Mouse (Mus musculus): ENCODE data around the gene Nexn. TPM values are rescaled to one million over a fixed set of nuclear protein-coding genes. Genes with fewer than 3 reads are reported as not detected.
A peak's percentile ranks its signal among the peaks of the same experiment; 100 is the strongest.

Nexn gene
- polyA plus RNA-seq, 1 experiment = 6.5 TPM

DNA sequence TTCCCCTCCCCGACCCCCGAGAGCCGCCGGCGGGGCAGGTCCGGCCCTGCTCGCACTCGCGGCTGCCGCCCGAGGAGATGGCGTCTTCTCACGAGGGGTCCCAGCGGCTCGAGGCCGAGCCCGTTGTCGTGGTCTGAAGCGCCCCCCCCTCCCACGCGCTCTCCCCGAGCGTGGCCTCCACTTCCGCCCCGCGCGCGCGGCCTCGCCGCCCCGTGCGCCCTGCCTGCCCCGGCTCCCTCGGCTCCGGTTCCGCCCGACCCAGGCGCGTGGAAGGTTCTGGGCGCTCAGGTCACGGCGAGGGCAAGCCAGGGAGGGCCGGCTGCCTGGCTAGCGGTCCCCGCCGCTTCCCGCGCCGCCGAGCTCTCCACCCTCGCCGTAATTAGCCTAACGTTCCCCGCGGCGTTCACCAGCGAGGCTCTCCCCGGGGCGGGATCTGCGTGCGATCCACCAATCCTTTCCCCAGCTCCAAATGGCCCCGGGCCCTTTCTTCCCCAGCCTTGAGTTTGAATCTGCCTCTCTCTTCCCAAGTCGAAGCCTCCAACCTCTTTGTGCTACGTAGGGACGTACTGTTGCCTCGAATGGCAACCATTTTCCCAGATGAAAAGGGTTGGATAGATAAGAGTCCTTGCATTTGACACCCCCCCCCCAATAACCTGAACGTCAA, 55.3 kb downstream of the Nexn start:
- Histone ChIP-seq H3K27me3 (ENCODE audit: control insufficient read depth, insufficient read depth, low read length) (no peaks in the 10 kb centered on the region), H3K4me3 (replicated peaks; ENCODE audit: insufficient read depth, low read depth, low read length) (peak overlapping the region; percentile 81), H3K4me1 (ENCODE audit: control insufficient read depth, insufficient read depth, low read length) (peaks cover 5% of the 10 kb centered on the region), H3K27ac (ENCODE audit: insufficient read depth, low read length) (peak overlapping the region; percentile 86)
- peak; percentile 72 to 74 for DNase-seq
- under 1% methylated on average over 67 of the region's 68 CpGs for WGBS
- TF ChIP-seq POLR2A (IDR thresholded peaks at IDR 0.05; ENCODE audit: borderline replicate concordance, insufficient read depth, low read length) = no peak
- TF ChIP-seq CTCF (IDR thresholded peaks at IDR 0.05; ENCODE audit: borderline replicate concordance, insufficient read depth, low read depth, low read length) = no peak

DNA sequence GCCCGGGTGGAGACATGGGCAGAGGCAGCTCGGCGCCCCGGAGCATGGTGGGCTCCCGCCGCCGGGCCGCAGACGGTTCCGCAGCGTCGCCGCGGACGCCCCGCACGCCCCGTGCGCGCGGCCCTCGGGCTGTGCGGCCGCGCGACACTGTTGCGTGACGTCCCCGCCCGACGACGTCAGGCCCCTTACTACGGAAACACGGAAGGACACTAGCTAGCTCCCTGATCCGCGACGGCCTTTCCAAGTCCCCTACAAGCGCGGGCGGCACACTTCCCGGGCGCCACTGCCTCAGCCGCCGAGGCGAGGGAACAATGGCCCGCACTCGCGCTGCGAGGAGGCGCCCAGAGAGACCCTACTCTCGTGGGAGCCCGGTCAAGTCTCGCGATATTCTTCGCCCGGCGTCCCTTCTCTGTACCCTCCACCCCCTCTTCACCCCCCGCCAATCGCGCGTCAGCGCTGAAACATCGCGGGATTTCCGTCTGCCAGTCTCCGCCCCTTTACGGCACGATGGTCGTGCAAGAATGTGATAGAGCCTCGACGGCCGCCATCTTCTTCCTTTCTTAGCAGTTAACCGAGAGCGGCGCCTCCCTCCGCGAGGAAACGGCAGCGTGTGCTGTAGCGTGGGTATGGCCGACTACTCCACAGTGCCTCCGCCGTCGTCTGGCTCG, 56.0 kb downstream of the Nexn start, which contains the start of the genes Dnajb4 and Fubp1:
Gene Dnajb4, minus strand, starts transcription at position 336 of the 668 bp plus-strand sequence.
Gene Fubp1, plus strand, starts transcription at position 456 of the 668 bp plus-strand sequence.
- H3K27me3 ChIP-seq (ENCODE audit: control insufficient read depth, insufficient read depth, low read length) = no peaks in the 10 kb centered on the region
- peak within 1 kb of the TSS; percentile 100 for H3K27ac ChIP-seq (ENCODE audit: insufficient read depth, low read length)
- H3K4me3 ChIP-seq (replicated peaks; ENCODE audit: insufficient read depth, low read depth, low read length) = peak within 1 kb of the TSS; percentile 81
- DNase-seq = peak; percentile 99 to 100
- no peak for TF ChIP-seq CTCF (IDR thresholded peaks at IDR 0.05; ENCODE audit: borderline replicate concordance, insufficient read depth, low read depth, low read length)
- TF ChIP-seq POLR2A (IDR thresholded peaks at IDR 0.05; ENCODE audit: borderline replicate concordance, insufficient read depth, low read length) = peak; percentile 57
- under 1% methylated on average over 85 of the region's 85 CpGs for WGBS
- H3K4me1 ChIP-seq (ENCODE audit: control insufficient read depth, insufficient read depth, low read length) = peaks cover 5% of the 10 kb centered on the region

DNA sequence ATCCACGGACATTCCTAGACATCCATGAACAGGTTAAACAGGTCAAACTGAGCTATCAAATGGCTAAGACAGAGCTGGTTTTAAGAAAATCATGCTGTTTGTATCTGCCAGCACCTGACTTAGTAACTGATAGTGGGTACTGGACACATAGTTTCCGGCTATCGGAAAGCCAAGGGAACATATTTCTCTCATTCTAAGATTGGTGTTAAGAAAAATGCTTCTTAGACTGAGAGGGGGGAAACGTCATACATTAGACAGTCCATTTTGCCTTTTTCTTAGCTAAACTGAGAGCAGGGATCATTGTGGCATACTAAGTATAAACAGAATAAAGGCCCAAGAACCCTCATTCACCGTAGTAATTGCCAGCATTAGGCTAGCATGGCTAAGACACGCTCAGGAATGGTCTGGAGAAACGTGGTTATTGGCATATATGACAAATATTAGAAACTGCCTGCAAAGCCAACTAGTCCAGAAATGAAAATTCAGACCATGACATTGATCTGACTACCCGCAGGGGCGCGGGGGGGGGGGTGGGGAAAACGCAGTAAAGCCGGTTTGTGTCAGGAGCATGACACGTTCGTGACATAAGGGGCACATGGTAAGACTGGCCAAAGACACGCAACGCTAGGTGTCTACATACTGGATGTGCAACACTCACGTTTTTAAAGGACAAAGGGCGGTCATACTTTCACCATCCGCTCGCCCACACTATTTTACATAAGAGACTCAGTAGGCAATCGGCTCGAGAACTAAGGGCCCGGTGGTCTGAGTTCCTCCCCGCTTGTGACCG, 56.8 kb downstream of the Nexn start:
- TF ChIP-seq CTCF (IDR thresholded peaks at IDR 0.05; ENCODE audit: borderline replicate concordance, insufficient read depth, low read depth, low read length) (no peak), POLR2A (IDR thresholded peaks at IDR 0.05; ENCODE audit: borderline replicate concordance, insufficient read depth, low read length) (no peak)
- peaks cover 5% of the 10 kb centered on the region for H3K4me1 ChIP-seq (ENCODE audit: control insufficient read depth, insufficient read depth, low read length)
- peak overlapping the region; percentile 100 for H3K27ac ChIP-seq (ENCODE audit: insufficient read depth, low read length)
- peak overlapping the region; percentile 81 for H3K4me3 ChIP-seq (replicated peaks; ENCODE audit: insufficient read depth, low read depth, low read length)
- no peaks in the 10 kb centered on the region for H3K27me3 ChIP-seq (ENCODE audit: control insufficient read depth, insufficient read depth, low read length)
- DNase-seq = no peak
- WGBS = 2% methylated on average over 25 of the region's 25 CpGs

DNA sequence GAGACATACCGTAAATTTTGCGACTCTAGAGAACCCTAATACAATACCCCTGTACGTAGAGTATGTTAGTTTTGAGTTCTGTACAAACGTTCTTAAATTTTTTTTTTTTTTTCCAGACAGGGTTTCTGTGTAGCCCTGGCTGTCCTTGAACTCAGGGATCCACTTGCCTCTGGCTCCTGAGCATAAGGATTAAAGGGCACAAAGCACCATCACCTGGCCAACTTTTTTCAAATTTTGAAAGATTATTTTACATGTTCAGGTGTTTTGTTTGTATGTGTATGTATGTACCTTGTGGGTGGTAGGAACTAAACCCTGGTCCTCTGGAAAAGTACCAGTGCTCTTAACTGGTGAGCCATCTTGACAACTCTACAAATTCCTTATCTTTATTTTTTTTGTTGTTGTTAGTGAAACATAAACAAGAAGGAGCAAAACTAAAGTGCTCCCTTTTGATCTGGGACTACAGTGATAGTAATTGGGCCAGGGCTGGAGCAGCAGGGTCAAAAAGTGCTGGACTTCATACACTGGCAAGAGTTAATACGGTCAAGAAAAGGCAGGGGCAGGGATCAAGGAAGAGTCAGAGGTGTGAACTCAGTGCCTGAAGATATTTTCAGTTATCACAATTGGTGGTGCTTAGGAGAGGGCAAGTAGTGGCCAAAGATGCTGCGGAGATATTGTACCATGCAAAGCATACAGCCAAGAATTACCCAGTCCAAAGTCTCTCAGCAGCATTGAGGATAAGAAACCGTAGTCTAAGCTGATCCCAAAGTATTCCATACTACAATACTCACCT, 57.9 kb downstream of the Nexn start:
- no peak overlapping the region for H3K4me3 ChIP-seq (replicated peaks; ENCODE audit: insufficient read depth, low read depth, low read length)
- no peaks in the 10 kb centered on the region for H3K27me3 ChIP-seq (ENCODE audit: control insufficient read depth, insufficient read depth, low read length)
- H3K27ac ChIP-seq (ENCODE audit: insufficient read depth, low read length) = 0 out of 2 replicates have a peak overlapping the region, but pooled peaks have one; percentile 40
- no peak for DNase-seq
- no peak for TF ChIP-seq POLR2A (IDR thresholded peaks at IDR 0.05; ENCODE audit: borderline replicate concordance, insufficient read depth, low read length)
- TF ChIP-seq CTCF (IDR thresholded peaks at IDR 0.05; ENCODE audit: borderline replicate concordance, insufficient read depth, low read depth, low read length) = no peak
- H3K4me1 ChIP-seq (ENCODE audit: control insufficient read depth, insufficient read depth, low read length) = peaks cover 5% of the 10 kb centered on the region
- 80% methylated on average over 7 of the region's 7 CpGs for WGBS

DNA sequence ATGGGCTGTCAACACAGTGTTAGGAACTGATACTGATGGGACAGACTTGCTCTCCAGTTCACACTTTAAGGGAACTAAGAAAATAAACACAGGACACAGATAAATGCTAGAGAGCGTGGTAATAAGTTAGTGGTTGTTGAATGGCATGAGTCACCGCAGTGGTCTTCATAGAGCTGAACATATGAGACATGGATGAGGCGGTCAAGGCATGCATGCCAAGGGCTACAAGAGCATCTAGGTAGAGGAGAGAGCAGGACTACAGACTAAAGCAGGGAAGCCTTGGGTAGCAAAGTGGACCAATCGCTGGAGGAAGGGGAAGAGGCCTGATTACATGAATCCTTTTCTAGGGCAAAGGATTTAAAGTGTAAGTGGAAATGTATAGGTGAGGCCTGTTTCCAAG, 59.0 kb downstream of the Nexn start:
- TF ChIP-seq CTCF (IDR thresholded peaks at IDR 0.05; ENCODE audit: borderline replicate concordance, insufficient read depth, low read depth, low read length) = no peak
- no peak overlapping the region for H3K27ac ChIP-seq (ENCODE audit: insufficient read depth, low read length)
- H3K4me3 ChIP-seq (replicated peaks; ENCODE audit: insufficient read depth, low read depth, low read length) = no peak overlapping the region
- DNase-seq = no peak
- H3K27me3 ChIP-seq (ENCODE audit: control insufficient read depth, insufficient read depth, low read length) = no peaks in the 10 kb centered on the region
- no peaks in the 10 kb centered on the region; the same call in 1 of the 2 replicates for H3K4me1 ChIP-seq (ENCODE audit: control insufficient read depth, insufficient read depth, low read length)
- WGBS = 96% methylated on average over 4 of the region's 4 CpGs

DNA sequence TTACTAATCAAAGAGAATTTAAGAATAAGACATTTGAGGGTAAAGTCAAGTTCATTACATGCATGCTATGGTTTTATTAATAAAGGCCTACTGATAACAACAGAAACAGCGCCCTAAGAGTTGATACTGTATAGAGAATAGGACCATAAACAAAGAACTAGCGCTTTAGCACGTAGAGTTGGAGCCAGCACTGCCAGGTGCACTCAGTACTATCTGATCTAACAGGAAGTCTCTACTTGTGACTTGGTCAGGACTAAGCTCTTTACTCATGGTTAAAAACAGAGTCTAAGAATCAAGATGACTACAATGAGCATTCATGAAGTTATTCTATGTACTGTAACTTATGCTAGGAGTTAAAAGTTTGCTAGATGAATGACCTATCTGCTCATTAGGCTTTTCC, 61.6 kb downstream of the Nexn start:
- TF ChIP-seq POLR2A (IDR thresholded peaks at IDR 0.05; ENCODE audit: borderline replicate concordance, insufficient read depth, low read length) (no peak), CTCF (IDR thresholded peaks at IDR 0.05; ENCODE audit: borderline replicate concordance, insufficient read depth, low read depth, low read length) (no peak)
- WGBS = 93% methylated on average over 3 of the region's 3 CpGs

DNA sequence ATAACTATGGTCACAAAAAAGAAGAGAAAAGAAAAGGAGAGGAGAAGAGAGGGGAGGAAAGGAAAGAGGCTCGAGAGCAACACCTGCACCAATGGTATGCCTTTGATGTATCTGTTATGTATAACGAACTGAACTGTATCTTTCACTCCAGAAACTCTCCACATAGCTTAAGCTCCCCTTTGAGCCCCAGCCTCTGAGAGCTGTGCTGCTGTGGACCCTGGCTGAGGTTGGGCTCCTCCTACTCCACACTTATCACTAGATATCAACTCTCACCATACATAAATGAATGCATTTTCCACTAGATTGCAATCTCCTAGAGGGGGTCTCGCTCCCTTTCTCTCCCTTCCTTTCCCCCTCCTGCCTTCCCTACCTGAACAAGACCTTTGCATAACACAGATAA, 62.2 kb downstream of the Nexn start:
- TF ChIP-seq CTCF (IDR thresholded peaks at IDR 0.05; ENCODE audit: borderline replicate concordance, insufficient read depth, low read depth, low read length) = no peak
- H3K27ac ChIP-seq (ENCODE audit: insufficient read depth, low read length) = no peak overlapping the region
- no peak overlapping the region for H3K4me3 ChIP-seq (replicated peaks; ENCODE audit: insufficient read depth, low read depth, low read length)
- WGBS = 78% methylated on average over 3 of the region's 3 CpGs
- no peaks in the 10 kb centered on the region for H3K4me1 ChIP-seq (ENCODE audit: control insufficient read depth, insufficient read depth, low read length)
- H3K27me3 ChIP-seq (ENCODE audit: control insufficient read depth, insufficient read depth, low read length) = no peaks in the 10 kb centered on the region
- DNase-seq = no peak

More for the DNA sequence above, 61.6 kb downstream of the Nexn start:
- no peak for DNase-seq
- Histone ChIP-seq H3K27ac (ENCODE audit: insufficient read depth, low read length) (no peak overlapping the region), H3K4me3 (replicated peaks; ENCODE audit: insufficient read depth, low read depth, low read length) (no peak overlapping the region), H3K4me1 (ENCODE audit: control insufficient read depth, insufficient read depth, low read length) (no peaks in the 10 kb centered on the region), H3K27me3 (ENCODE audit: control insufficient read depth, insufficient read depth, low read length) (no peaks in the 10 kb centered on the region)
